Mouse (Mus musculus) common myeloid progenitor, adult 5-6 weeks (primary cell): ENCODE results near the gene Plcb1. TPM values are rescaled to one million over a fixed set of nuclear protein-coding genes. Genes with fewer than 3 reads are reported as not detected.
A peak's percentile ranks its signal among the peaks of the same experiment; 100 is the strongest.

ENCODE experiments used
- ATAC-seq: replicated peaks from 2 replicates; pipeline ENCODE4 v1.8.0; 2016; ENCODE audit warnings: low read depth, mild to moderate bottlenecking, moderate TSS enrichment, inconsistent platforms; ENCODE audit not compliant: poor library complexity, severe bottlenecking
- total RNA-seq: library from RNA; stranded (forward); fragments of 200-1000, 187-1606 nt; gene quantifications from 2 replicates; pipeline ENCODE4 v1.2.3, GENCODE M21; 2017

The Plcb1 gene
- total RNA-seq, 1 experiment from 2014 or later = 3.8 TPM

DNA sequence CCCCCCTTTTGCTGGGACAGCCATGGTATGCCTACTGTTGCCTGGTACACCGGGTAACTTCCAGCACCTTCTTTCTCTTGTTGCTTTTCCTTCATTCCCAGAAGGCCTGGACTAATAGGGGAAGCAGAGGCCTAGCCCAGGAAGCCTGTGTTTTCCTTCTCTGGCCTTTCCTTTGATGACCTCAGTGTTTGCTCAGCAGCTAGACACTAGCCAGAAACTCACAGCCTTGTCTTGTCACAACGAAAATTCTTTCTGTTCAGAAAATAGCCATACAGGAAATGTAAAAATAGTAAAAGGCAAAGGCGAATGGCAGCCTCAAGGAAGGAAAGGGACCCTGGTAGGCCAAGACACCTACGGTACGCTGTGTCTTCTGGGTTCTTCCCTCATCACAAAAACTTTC, 489.1 kb downstream of the Plcb1 start:
- ATAC-seq = no peak

DNA sequence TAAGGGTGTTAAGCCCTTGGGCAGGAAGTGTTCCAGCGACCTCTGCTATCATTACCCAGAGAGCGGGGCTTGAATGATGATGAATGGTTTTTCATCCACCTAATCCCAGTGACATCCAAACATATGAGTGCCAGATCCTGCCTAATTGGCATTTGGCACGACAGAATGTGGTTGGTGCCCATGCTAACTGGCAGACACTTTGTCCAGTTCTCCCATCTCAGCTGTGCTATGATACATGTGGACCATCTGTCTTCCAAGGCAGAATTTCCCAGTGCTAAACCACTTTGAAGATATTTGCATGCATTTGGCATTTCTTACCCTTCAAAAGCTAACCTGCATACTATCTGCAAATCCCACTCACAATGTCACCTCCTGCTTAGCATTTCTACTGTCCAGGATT, 492.6 kb downstream of the Plcb1 start:
- no peak for ATAC-seq

DNA sequence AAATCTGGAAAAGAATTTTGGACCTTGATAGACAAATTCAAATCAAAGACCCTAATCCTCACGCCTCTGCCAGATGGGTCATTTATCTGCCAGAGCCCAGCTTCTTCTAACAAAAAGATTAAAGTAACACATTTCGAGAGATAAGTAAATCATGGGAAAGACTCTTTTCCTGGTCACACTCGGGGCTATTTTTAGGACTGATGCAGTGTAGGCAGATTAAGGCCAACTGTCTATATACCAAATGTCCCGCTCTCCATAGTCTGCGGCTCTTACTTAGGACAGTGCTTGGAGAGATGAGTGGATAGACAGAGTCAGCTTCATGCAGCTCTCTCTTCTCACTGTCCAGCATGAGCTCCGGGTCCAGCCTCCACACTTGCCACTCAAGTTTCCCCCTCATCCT, 493.2 kb downstream of the Plcb1 start:
- ATAC-seq = no peak

DNA sequence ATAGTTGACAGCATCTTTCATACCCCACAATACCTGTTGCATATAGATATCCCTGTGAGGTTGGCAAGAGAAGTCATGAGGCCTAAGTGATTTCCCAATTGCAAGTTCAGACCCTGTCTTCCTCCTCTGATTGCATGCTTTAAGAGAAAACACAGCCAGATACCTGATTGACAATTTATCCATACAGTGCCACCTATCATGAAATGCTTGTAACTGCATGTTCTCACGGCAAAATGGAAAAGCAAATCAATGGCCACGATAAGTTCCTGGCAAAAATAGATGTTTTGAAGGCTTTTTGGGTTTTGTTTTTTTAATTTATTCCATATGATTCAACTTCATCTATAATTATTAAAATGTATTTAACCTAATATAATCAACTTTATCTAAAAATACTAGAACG, 497.9 kb downstream of the Plcb1 start:
- 0 out of 2 replicates have a peak, but pooled peaks have one; percentile 56 for ATAC-seq

DNA sequence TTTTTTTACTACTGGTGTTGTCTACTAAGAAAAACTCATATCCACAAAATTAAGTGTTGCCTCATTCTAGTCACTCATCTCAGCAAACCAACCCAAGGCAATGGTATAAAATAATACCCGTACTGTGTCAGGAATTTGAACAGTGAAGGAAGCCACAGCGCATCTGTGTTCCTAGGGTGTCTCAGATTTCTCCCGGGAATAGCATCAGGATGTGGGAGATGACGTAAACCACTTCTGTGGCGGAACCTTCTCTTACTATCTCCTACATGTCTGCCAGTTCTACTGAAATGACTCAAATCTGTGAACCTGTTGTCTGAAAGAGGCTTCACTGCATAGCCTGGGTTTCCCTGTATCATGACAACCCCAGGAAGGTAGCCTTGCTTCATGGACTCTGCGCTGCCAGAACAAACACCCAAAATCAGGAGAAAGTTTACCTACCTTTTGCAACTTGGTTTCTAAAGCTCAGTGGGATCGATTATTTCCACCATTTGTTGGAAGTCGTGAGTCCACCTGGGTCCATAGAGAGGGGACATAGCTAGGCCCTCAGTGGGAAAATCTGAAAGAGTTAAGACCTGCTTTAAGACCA, 510.4 kb downstream of the Plcb1 start:
- ATAC-seq = no peak

DNA sequence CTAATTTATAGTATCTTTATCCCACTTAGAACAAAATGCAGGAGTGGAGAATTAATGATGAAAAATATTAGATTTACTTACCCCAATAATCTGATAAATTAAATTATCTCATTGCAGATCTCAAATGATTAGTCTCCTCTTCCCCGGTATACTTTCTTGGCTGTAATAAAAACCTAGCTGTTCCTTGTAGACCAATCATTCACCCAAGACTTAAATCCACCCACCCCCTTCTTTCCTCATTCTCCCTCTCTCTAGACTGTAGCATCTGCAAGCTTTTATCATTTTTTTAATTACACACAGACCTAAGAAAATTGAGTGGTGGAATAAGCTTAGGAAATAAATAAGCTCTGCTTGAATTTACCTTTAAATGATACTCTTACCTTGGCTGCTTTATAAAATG, 514.6 kb downstream of the Plcb1 start:
- ATAC-seq = no peak

DNA sequence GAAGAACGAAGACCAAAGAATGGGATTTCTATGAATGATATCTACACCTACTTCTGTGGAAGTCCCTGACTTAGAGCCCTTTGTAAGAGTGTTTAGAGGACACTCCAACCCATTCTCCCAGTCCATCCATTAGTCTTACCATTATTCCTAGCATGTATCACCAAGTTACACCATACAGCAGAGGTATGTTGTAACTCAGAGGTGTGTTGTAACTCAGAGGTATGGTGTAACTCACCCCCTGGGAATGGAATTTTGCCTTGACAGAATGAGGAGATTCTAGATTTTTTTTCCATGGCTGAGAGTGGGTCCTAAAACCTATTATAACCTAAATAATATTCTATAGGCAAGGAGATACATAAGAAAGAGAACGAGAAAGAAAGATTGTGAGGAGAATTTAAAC, 516.6 kb downstream of the Plcb1 start:
- ATAC-seq = no peak

DNA sequence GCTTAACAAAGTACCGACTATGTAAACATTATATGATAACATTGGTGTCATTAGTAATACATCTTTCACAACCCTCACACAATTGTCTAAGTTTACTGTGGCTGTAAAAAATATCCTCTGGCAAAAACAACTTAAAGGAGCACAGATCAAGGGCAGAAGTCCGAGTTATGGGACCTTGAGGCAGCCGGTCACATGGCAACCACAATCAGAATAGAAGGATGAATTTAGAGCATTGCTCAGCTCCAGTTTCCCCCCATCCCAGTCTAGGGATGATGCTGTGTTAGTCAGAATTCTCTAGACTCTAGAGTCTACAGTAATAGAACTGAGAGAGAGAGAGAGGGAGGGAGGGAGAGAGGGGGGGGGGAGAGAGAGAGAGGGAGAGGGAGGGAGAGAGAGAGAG, 519.3 kb downstream of the Plcb1 start:
- no peak for ATAC-seq

DNA sequence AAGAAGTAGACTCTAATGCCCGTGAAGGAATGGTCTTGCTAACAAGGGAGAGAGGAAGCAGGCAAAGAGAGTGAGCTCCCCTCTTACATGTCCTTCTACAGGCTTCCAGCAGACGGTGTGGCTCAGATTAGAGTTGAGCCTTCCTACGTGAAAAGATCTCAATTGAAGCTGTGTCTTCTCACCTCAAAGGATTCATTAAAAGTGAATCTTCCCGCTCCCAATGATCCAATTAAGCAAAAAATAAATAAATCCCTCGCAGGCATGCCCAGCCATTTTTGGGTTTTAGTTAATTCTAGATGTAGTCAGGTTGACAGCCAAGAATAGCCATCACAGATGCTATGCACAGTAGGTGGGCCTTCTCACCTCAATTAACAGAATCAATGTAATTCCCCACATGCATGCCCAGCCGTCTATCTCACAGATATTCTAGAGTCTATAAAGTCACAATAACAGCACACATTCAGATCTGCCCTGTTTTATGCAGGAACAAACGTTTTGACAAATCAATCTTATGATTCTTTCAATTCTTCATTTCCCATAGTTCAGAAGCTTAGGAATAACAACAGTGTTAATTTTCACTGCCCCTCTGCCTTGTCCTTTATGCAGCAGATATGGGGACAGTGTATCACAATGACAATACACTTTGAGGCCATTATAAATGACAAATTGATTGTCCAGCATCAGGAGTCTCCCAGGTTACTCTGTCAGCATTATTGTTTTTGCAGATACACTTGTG, 520.0 kb downstream of the Plcb1 start:
- no peak for ATAC-seq

DNA sequence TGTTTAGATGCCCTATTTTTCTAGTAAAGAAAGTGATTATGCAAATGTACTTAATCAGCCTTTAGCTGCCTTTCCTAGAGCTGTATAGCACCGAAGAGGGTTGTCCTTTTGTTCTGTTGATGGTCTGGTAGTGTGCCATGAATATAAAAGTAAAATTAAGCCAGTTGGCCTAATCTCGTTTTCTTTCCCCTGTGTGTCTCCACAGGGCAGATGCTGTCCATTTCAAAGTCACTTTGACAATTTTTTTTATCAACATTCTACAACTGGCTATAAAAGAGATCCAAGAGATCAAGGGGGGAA, 520.6 kb downstream of the Plcb1 start:
- ATAC-seq = no peak

DNA sequence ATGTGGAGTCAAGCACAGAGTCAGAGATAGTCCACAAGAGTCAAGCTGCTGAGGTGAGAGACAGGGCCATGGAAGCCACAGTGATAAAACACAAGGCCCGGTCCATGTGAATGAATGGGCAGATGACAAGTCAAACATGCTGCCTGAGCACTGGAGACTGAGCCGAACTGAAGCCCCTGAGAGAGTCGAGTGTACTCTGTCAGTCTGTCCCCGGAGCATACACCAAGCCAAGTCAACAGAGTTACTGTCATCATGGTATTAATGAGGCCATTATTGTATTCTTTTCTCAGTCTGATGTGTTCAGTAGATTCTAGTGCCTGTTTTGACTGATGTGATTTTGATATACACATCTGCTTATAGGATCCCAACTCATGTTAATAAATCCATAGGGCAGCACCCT, 521.9 kb downstream of the Plcb1 start:
- ATAC-seq = no peak

DNA sequence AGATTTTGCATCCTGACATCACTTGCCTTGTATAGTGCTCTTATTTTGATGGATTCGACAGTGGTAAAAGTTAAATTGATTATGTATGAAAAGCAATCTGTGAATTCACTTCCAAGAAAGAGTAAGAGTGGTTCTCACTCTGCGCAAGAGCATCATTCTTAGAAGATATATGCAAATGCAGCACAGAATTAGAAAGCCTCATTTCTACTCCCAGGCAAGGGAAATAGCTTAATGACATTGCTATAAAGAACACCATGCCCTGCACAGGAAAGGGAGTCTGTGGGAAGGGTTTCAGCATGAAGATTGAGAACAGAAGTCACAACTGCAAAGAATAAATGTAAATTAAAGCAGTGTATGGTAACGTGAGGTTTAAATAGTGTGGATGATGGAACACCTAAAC, 530.1 kb downstream of the Plcb1 start:
- no peak for ATAC-seq

DNA sequence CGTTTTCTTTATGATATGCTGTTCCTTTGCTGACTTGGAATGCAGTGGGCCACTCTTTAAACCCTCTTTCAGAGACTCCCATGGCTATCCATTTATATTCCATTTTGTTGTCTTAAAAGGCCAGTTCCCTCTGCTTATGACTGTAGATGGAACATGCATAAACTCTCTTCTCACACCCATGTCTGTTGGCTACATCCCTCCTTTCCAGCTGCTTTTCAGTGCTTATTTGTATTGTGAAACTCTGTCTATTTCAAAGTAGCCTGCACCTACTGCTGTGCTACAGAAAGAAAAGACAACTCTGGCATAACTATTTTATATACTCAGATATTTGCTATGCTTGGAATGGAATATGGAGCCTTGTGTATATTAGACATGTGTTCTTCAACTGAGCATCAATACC, 532.3 kb downstream of the Plcb1 start:
- no peak for ATAC-seq

DNA sequence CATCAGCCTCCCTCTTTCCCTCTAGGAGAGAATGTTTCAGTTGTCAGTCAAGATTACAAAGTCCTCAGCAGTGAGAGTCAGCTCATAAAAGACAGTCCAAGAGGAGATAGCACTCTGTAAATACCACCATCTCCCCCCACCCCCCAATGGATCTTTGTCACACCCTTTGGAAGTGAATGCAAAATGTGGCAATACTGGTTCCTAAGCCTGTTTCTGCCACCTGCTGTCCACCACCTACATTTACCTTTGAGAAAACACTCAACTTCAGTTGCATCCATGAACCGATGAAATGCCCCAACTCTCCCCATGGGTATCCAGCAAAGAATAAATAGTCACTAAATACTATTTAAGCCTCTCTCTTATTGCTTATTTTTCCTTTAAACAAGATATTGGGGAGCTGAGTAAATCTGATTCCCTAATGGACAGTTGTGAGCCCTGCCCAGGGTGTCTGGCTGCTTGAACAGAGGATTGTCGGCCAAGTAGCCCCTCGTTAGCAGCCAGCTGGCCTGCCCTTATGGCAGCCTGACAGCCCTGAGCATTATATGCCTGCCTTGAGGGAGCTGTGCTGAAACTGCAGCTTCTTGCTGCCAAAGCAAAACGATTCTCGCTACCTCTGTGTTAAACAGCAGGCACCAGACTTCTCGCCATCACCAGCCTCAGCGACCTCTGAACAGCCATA, 537.5 kb downstream of the Plcb1 start:
- no peak for ATAC-seq

DNA sequence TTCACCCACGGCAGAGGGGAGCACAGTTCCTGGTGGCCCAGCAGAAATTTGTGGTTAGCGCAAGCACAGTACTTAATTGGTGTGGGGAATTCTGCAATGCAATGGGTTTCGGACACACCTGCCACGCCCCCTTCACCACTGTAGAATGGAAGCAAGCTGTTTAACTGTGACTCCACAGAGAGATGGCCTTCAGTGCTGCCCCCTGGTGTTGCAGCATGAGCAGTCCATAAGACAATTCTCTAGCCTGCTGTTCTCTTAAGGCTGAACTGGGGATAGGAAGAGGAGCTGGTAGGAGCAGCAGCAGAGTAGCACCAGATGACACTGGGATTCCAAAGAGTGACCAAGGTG, 538.1 kb downstream of the Plcb1 start:
- peak; percentile 89 for ATAC-seq

DNA sequence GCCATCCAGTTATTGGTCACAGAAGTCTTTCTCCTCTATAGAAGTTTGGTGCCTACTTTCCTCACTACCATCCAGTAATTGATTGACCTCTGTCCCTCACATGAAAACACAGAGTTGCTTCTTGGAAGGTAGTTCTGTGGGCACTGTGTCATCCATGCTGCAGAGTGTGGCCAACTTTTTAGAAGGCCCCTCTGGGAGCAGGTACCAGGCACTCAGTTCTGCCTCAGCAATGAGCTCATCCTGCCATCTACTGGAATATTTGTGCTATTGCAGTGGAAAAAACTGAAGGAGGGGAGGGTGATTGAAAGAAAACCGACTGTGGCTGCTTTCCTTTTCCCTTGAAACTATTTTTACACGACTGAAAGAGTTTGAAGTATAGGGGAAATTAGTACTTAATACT, 542.9 kb downstream of the Plcb1 start:
- peak; percentile 76 for ATAC-seq

DNA sequence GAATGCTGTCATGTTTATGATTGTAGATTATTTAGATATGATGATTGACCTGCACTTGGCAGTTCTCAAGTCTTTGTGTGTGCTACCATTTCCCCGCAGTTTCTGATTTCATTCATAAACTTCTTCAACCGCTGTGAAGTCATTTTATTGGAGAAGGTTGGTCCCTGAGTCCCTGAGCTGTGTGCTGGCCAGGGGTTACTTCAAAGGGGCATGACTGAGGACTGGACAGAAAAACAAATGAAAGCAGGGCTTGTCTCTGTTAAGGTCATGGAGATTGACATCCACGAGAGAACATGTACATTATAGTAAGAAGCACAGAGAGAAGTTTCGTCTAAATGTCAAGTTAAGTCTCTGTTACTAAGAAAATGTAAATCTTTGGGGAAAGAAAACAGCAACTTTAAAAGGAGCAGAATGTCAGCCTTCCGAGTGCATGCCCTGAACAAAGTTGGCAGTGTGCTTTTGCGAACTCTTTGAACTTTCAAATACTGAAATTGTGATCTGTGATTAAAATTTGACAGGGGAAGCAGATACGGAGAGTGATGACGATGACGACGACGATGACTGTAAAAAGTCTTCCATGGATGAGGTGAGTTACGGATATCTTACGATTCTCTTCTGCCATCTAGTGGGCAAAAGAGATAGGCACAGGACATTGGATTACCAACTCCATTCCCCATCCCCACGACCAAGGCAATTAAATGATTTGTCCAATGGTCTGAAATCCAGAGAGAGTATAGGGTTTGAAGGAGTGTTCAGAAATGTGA, 544.1 kb downstream of the Plcb1 start:
- ATAC-seq = peak; percentile 90

DNA sequence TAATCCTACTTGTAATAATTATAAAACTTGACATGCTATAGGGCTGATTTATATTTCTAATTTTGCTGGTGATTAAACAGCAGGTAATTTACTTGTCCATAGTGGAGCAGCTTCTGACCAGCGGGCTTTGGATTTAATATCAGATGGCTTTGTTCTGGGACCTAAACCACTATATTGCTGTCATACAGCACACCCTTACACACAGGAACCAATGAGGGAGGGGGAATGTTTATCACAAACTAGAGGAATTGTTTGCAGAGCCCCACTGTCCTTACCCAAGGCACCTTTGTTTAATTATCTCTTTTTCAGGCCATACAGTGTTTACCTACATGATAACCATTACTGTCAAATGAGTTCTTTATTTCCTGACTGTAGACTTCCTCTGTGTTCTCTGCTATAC, 546.0 kb downstream of the Plcb1 start:
- ATAC-seq = no peak

DNA sequence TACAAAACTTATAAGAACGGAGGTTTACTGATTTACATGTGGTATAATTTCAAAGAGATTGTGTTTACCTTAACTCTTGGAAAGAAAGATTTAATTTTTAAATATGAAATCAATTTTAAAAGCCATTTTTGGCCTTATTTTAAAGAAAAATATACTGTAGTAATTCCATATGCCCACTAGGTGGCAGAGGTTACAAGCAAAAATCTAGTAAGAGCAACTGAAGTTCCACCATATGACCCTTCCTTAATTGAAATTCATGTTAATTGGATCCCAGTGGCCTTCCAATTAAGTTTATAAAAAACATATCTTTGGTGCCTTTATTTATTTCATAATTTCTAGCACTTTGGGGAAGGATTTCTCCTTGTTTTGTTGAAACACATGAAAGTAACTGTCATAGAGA, 570.4 kb downstream of the Plcb1 start:
- ATAC-seq = peak; percentile 63; the same call in 1 of the 2 replicates

DNA sequence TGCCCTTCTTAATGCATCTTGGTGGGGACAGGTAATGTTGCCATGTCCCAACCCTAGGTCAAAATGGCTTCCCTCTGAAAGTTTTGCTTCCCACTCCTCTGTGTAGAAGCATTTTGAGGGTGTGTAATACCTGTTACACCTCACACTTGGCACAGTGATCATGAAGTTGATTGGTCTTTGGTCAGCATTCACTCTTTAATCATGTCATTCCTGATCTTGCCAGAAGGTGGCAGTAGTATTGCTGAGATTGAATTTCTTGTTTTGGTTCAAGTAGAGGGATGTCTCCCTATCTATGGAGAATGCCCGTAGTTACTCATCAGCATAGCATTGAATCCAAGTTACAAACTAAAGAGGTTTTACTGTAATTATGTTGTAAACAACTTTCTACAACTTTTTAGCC, 575.9 kb downstream of the Plcb1 start:
- ATAC-seq = peak; percentile 82

DNA sequence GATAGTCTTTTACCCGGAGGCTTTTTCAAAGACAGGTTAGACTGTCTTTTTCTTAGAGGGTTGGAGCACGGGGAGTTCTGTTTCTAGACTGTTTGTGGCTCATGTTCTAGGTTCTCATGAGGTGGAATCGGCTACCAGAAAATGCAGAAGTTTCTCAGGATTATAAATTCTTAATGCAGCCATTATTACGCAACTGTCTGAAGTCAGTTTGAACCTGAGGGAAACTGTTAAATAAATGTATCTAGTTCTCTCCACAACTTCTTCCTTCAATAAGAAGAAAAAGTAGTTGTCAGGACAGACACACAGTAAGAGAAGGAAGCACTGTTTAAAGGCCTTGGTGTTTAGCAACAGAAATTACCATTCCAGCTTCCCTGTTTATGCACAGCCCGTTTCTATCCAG, 577.1 kb downstream of the Plcb1 start:
- peak; percentile 34 for ATAC-seq
